Mouse (Mus musculus): ENCODE results near the gene Gm49395. TPM values are rescaled to one million over a fixed set of nuclear protein-coding genes. Genes with fewer than 3 reads are reported as not detected.

The Gm49395 gene
- polyA plus RNA-seq, 1 experiment from 2014 or later: 2.0 TPM

DNA sequence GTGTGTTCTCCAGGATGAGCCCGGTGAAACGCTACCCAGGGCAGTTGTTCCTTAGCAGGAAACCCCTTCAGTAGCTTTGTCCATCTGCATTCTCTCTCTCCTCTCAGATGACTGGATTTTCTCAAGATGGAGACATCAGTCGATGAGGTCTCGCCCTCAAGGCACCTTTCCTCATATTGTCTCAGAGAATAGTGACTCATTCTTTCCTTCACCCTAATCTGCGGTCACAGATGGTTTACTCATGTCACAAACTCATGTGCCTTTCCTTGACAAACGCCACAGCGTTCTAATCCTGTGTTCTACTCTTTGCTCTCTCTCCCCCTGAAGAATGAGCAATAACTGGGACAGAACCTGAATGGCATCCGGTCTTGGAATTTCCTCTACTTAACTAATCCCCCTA is 5.7 kb upstream of the Gm49395 start:
- Histone ChIP-seq H3K9ac (ENCODE audit: low read depth, low read length) (no peak overlapping the region), H3K27ac (ENCODE audit: low read depth, low read length) (no peak overlapping the region), H3K4me1 (replicated peaks; ENCODE audit: control insufficient read depth, insufficient read depth, low read length) (no peaks in the 10 kb centered on the region), H3K4me3 (ENCODE audit: low read depth, low read length) (no peak overlapping the region), H3K9me3 (ENCODE audit: control insufficient read depth, low read length) (no peaks in the 10 kb centered on the region), H3K36me3 (ENCODE audit: control insufficient read depth, insufficient read depth, low read length) (no peaks in the 10 kb centered on the region), H3K27me3 (replicated peaks; ENCODE audit: control insufficient read depth, insufficient read depth, low read length) (no peaks in the 10 kb centered on the region), H3K4me2 (no peak overlapping the region)
- ATAC-seq (replicated peaks; ENCODE audit: low FRiP score) (no peak), DNase-seq (ENCODE audit: low spot score) (no peak)
- WGBS: 63% methylated on average over 8 of the region's 8 CpGs

DNA sequence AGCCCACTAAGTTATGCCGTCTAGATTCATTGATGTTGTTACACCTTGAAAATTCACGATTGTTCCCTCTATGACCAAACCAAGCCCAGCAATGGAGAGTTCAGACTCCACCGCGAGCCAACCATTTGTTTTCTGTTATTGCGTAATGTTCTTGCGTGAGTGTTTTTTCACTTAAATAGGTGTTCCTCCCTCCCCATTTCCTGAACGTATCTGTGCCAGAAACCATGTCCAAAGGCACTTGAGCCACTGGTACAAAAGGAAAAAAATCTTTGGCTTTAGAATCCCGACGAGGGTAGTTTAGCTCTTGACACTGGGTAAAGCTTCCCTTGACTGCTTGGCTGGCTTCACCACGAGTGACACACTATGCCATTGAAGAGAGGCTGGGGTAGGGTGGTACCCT is 4.5 kb upstream of the Gm49395 start:
- no peak overlapping the region for H3K4me2 ChIP-seq
- H3K4me1 ChIP-seq (replicated peaks; ENCODE audit: control insufficient read depth, insufficient read depth, low read length): no peaks in the 10 kb centered on the region
- H3K9ac ChIP-seq (ENCODE audit: low read depth, low read length): no peak overlapping the region
- H3K9me3 ChIP-seq (ENCODE audit: control insufficient read depth, low read length): no peaks in the 10 kb centered on the region
- no peaks in the 10 kb centered on the region for H3K36me3 ChIP-seq (ENCODE audit: control insufficient read depth, insufficient read depth, low read length)
- DNase-seq (ENCODE audit: low spot score): no peak
- no peak overlapping the region for H3K27ac ChIP-seq (ENCODE audit: low read depth, low read length)
- H3K27me3 ChIP-seq (replicated peaks; ENCODE audit: control insufficient read depth, insufficient read depth, low read length): peaks cover 11% of the 10 kb centered on the region
- H3K4me3 ChIP-seq (ENCODE audit: low read depth, low read length): no peak overlapping the region
- WGBS: 76% methylated on average over 10 of the region's 10 CpGs
- ATAC-seq (replicated peaks; ENCODE audit: low FRiP score): no peak

DNA sequence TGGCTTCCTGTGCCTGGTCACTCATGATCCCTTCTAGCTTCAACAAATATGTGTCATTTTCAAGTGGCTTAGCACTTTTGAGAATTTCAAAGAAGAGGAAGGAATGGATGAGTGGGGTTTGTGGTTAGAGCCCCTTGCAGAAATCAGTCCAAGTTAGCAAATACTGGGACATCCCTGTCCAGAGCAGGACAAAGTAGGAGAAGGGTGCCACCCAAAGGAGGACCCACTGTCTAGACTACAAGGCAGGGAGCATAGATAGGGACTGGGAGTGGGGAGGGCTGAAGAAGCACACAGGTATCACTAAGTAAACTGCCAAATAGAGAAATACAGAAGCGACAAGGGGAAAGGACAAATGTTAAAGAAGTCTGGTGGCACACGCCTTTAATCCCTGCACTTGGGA is 1.0 kb upstream of the Gm49395 start:
- no peak for DNase-seq (ENCODE audit: low spot score)
- Histone ChIP-seq H3K4me2 (no peak overlapping the region), H3K36me3 (ENCODE audit: control insufficient read depth, insufficient read depth, low read length) (no peaks in the 10 kb centered on the region), H3K27me3 (replicated peaks; ENCODE audit: control insufficient read depth, insufficient read depth, low read length) (peaks cover 19% of the 10 kb centered on the region), H3K27ac (ENCODE audit: low read depth, low read length) (no peak overlapping the region), H3K4me1 (replicated peaks; ENCODE audit: control insufficient read depth, insufficient read depth, low read length) (no peaks in the 10 kb centered on the region), H3K9me3 (ENCODE audit: control insufficient read depth, low read length) (no peaks in the 10 kb centered on the region), H3K9ac (ENCODE audit: low read depth, low read length) (no peak overlapping the region), H3K4me3 (ENCODE audit: low read depth, low read length) (no peak overlapping the region)
- no peak for ATAC-seq (replicated peaks; ENCODE audit: low FRiP score)
- WGBS: 94% methylated on average over 2 of the region's 2 CpGs

DNA sequence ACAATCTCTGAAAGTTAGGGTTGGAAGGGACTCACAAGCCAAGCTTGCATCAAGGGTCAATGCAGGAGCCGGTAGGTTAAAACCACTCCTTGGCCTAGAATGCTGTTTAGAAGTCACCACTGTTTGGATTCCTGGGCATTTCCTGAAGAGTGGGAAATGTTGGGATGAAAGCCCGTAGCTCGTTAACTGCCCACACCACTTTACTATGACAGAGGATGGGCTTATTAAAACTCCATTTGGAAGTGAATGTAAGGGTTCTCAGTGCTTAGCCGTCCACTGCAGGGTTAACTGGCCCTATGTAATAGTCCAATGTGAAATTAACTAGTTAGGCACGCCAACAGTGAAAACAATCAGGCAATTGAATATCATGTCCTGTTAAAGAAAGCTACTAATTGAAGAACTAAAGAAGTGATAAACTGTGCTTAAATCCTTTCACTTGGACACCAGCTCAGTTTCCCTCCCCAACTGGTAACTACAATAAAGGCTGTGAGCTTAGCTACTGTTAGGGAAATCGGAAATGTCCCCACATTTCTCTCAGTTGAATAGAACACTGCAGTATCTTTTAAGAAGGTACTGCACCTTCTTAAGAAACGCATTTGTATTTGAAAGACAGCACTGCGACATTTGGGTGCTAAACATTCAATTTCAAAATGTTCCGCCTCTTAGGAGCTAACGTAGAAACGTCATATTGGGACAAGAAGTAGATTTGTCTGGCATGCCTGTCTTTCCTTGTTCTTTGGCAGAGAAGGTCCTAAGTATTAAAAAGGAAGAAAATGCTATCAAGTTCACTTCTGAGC is 1.1 kb downstream of the Gm49395 start:
- DNase-seq (ENCODE audit: low spot score) (no peak), ATAC-seq (replicated peaks; ENCODE audit: low FRiP score) (no peak)
- no peaks in the 10 kb centered on the region for H3K36me3 ChIP-seq (ENCODE audit: control insufficient read depth, insufficient read depth, low read length)
- H3K4me1 ChIP-seq (replicated peaks; ENCODE audit: control insufficient read depth, insufficient read depth, low read length): no peaks in the 10 kb centered on the region
- no peak overlapping the region for H3K27ac ChIP-seq (ENCODE audit: low read depth, low read length)
- H3K4me2 ChIP-seq: peak overlapping the region; percentile 80
- 50% methylated on average over 11 of the region's 11 CpGs for WGBS
- H3K9me3 ChIP-seq (ENCODE audit: control insufficient read depth, low read length): no peaks in the 10 kb centered on the region
- H3K27me3 ChIP-seq (replicated peaks; ENCODE audit: control insufficient read depth, insufficient read depth, low read length): peaks cover 19% of the 10 kb centered on the region
- peak overlapping the region; percentile 21 for H3K9ac ChIP-seq (ENCODE audit: low read depth, low read length)
- H3K4me3 ChIP-seq (ENCODE audit: low read depth, low read length): peak overlapping the region; percentile 48

DNA sequence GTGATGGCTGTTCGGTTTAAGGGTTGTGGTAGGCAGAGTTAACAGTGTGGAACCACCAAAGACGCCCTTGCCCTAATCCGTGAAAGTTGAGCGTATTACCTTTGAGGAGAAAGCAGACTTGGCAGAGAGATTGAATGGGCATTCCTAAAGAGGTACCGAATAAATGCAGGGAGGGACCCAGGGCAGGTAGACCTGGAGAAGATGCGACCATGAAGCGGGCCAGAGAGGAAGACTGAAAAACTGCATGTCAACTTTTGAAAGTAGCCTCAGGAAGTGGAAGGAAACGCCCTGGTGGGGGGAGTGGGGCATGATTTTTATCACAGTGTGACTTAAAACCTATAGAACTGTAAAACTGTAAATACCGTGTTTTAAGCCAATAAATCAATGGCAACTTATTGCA is 2.3 kb downstream of the Gm49395 start:
- Histone ChIP-seq H3K36me3 (ENCODE audit: control insufficient read depth, insufficient read depth, low read length) (no peaks in the 10 kb centered on the region), H3K9ac (ENCODE audit: low read depth, low read length) (no peak overlapping the region), H3K27ac (ENCODE audit: low read depth, low read length) (no peak overlapping the region), H3K27me3 (replicated peaks; ENCODE audit: control insufficient read depth, insufficient read depth, low read length) (peaks cover 19% of the 10 kb centered on the region), H3K4me2 (no peak overlapping the region), H3K4me3 (ENCODE audit: low read depth, low read length) (no peak overlapping the region), H3K9me3 (ENCODE audit: control insufficient read depth, low read length) (no peaks in the 10 kb centered on the region), H3K4me1 (replicated peaks; ENCODE audit: control insufficient read depth, insufficient read depth, low read length) (no peaks in the 10 kb centered on the region)
- ATAC-seq (replicated peaks; ENCODE audit: low FRiP score) (no peak), DNase-seq (ENCODE audit: low spot score) (no peak)
- WGBS: 80% methylated on average over 9 of the region's 9 CpGs

DNA sequence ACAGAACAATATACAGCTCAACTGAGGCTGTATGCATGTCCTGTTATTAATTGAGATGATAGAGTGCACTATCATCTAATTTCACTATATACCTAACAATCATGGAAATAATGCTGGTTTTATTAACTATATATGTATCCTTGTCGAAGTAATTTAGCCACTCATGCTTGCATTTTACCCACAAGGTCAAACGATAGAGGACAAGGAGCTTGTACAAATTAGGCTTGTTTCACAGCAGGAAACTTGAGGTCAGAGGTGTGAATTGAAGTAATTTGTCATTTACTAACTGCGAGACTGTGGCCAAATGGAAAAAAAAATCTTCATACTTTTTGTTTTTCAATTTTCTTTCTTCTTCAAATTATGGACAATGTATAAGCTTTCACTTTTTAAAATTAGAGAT is 3.5 kb downstream of the Gm49395 start:
- Histone ChIP-seq H3K4me3 (ENCODE audit: low read depth, low read length) (no peak overlapping the region), H3K9me3 (ENCODE audit: control insufficient read depth, low read length) (no peaks in the 10 kb centered on the region), H3K9ac (ENCODE audit: low read depth, low read length) (no peak overlapping the region), H3K36me3 (ENCODE audit: control insufficient read depth, insufficient read depth, low read length) (no peaks in the 10 kb centered on the region), H3K27me3 (replicated peaks; ENCODE audit: control insufficient read depth, insufficient read depth, low read length) (peaks cover 19% of the 10 kb centered on the region), H3K4me1 (replicated peaks; ENCODE audit: control insufficient read depth, insufficient read depth, low read length) (no peaks in the 10 kb centered on the region), H3K27ac (ENCODE audit: low read depth, low read length) (no peak overlapping the region), H3K4me2 (no peak overlapping the region)
- ATAC-seq (replicated peaks; ENCODE audit: low FRiP score) (no peak), DNase-seq (ENCODE audit: low spot score) (no peak)
- WGBS: 61% methylated on average over 3 of the region's 3 CpGs

DNA sequence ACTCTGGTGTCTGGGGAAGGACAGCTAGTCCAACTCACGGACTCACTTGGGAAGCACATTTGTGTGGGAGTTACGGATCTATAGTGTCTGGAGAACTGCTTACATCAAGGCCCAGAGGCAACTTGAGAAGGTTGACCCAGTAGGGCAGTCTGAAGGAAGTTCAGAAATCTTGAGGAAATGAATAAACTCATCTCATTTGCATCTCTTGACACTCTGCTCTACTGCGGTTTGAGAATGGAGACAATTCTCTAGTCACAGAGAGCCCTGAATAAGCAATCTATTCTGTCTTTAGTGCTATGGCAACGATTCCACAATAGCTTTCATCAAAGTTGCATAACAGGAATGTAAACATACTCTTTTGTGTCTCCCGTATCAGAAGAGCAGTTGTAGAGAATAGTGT is 4.8 kb downstream of the Gm49395 start:
- H3K9ac ChIP-seq (ENCODE audit: low read depth, low read length): no peak overlapping the region
- H3K4me2 ChIP-seq: no peak overlapping the region
- no peaks in the 10 kb centered on the region for H3K4me1 ChIP-seq (replicated peaks; ENCODE audit: control insufficient read depth, insufficient read depth, low read length)
- no peak for DNase-seq (ENCODE audit: low spot score)
- H3K27ac ChIP-seq (ENCODE audit: low read depth, low read length): no peak overlapping the region
- no peaks in the 10 kb centered on the region for H3K36me3 ChIP-seq (ENCODE audit: control insufficient read depth, insufficient read depth, low read length)
- peaks cover 16% of the 10 kb centered on the region for H3K27me3 ChIP-seq (replicated peaks; ENCODE audit: control insufficient read depth, insufficient read depth, low read length)
- H3K4me3 ChIP-seq (ENCODE audit: low read depth, low read length): no peak overlapping the region
- 76% methylated on average over 5 of the region's 5 CpGs for WGBS
- H3K9me3 ChIP-seq (ENCODE audit: control insufficient read depth, low read length): no peaks in the 10 kb centered on the region
- no peak for ATAC-seq (replicated peaks; ENCODE audit: low FRiP score)

DNA sequence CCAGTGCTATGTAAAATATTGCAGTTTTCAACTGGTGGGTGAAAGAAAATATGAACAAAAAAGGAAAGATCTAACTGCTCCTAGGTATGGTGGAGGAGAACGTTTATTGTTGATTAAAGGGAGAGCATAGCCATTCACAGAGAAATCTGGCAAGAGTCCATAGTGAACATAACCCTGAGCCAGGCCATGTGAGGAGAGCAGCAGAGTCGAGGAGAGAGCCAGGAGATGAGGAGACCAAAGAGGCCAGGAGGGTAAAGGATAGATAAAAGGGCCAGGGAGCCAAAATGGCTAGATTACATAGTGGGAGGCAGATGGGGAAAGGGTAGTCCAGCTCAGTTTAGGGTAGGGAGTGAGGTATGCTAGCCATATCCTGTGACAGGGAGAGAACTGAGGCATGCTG is 5.5 kb downstream of the Gm49395 start:
- H3K4me1 ChIP-seq (replicated peaks; ENCODE audit: control insufficient read depth, insufficient read depth, low read length): peaks cover 1% of the 10 kb centered on the region; the same call in 1 of the 2 replicates
- no peak for DNase-seq (ENCODE audit: low spot score)
- no peaks in the 10 kb centered on the region for H3K9me3 ChIP-seq (ENCODE audit: control insufficient read depth, low read length)
- no peak overlapping the region for H3K4me2 ChIP-seq
- H3K4me3 ChIP-seq (ENCODE audit: low read depth, low read length): no peak overlapping the region
- WGBS: 67% methylated on average over 2 of the region's 2 CpGs
- ATAC-seq (replicated peaks; ENCODE audit: low FRiP score): no peak
- H3K36me3 ChIP-seq (ENCODE audit: control insufficient read depth, insufficient read depth, low read length): no peaks in the 10 kb centered on the region
- H3K9ac ChIP-seq (ENCODE audit: low read depth, low read length): no peak overlapping the region
- peaks cover 9% of the 10 kb centered on the region for H3K27me3 ChIP-seq (replicated peaks; ENCODE audit: control insufficient read depth, insufficient read depth, low read length)
- no peak overlapping the region for H3K27ac ChIP-seq (ENCODE audit: low read depth, low read length)

DNA sequence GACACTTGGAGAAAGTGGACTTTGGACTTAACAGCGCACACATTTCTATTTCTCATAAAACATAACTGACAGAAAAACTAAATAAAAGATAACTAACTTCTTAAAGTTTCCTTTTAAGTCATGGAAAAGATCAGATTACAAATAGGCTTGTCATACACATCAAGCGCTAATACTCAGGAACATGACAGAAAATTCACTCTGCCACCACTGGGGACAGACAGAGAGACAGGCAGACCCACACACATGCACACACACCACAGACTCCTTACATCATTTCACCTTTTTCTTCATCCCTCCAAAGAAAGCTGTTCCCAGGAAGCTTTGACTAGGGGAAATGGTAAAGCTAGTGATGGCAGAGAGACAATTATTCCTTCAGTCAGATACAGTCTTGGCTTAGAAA is 6.3 kb downstream of the Gm49395 start:
- no peak for ATAC-seq (replicated peaks; ENCODE audit: low FRiP score)
- H3K4me1 ChIP-seq (replicated peaks; ENCODE audit: control insufficient read depth, insufficient read depth, low read length): peaks cover 4% of the 10 kb centered on the region; the same call in 1 of the 2 replicates
- WGBS: 87% methylated on average over 2 of the region's 2 CpGs
- H3K9me3 ChIP-seq (ENCODE audit: control insufficient read depth, low read length): no peaks in the 10 kb centered on the region
- no peak overlapping the region for H3K4me3 ChIP-seq (ENCODE audit: low read depth, low read length)
- no peak overlapping the region for H3K4me2 ChIP-seq
- peaks cover 3% of the 10 kb centered on the region; the same call in 1 of the 2 replicates for H3K27me3 ChIP-seq (replicated peaks; ENCODE audit: control insufficient read depth, insufficient read depth, low read length)
- H3K36me3 ChIP-seq (ENCODE audit: control insufficient read depth, insufficient read depth, low read length): no peaks in the 10 kb centered on the region
- no peak overlapping the region for H3K9ac ChIP-seq (ENCODE audit: low read depth, low read length)
- no peak for DNase-seq (ENCODE audit: low spot score)
- no peak overlapping the region for H3K27ac ChIP-seq (ENCODE audit: low read depth, low read length)
